Mouse (Mus musculus): ENCODE results near the gene Rpgrip1l. TPM values are rescaled to one million over a fixed set of nuclear protein-coding genes. Genes with fewer than 3 reads are reported as not detected.

Gene Rpgrip1l
- polyA plus RNA-seq, 1 experiment from 2014 or later, result 16.5 TPM

DNA sequence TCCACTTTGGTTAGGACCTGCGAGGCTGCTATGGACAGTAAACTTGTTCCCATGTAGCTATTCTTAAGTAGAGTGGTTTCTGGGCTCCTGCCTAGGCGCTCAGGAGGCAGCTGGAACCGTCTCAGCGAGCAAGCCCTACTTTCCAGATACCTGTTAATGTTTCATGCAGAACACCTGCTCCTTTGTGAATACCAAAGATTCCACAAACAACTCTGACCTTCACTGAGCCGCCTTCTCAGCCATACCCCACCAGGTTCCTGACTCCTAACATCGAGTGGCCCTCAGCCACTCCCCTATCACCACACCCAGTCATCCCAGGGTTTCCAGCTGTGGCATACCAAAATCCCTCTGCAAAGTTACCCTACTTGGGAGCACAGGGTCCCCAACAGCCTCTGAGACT, 142.9 kb downstream of the Rpgrip1l start:
- H3K27me3 ChIP-seq (ENCODE audit: control insufficient read depth, insufficient read depth, low read length), result no peaks in the 10 kb centered on the region
- no peak overlapping the region for H3K27ac ChIP-seq (replicated peaks; ENCODE audit: low read depth, low read length)
- no peak overlapping the region for H3K4me3 ChIP-seq (ENCODE audit: low read depth, low read length)
- no peaks in the 10 kb centered on the region for H3K9me3 ChIP-seq (replicated peaks; ENCODE audit: control insufficient read depth, low read length)
- no peak overlapping the region for H3K4me2 ChIP-seq (ENCODE audit: low read depth, low read length)
- no peaks in the 10 kb centered on the region for H3K36me3 ChIP-seq (replicated peaks; ENCODE audit: control insufficient read depth, insufficient read depth, low read depth, low read length)
- 80% methylated on average over 6 of the region's 6 CpGs for WGBS
- H3K9ac ChIP-seq (replicated peaks; ENCODE audit: low read length), result no peak overlapping the region
- DNase-seq (ENCODE audit: low spot score) (no peak), ATAC-seq (replicated peaks; ENCODE audit: insufficient number of reproducible peaks, low FRiP score, low TSS enrichment, low read depth) (no peak)
- no peaks in the 10 kb centered on the region for H3K4me1 ChIP-seq (ENCODE audit: control insufficient read depth, insufficient read depth, low read length)

Other genes with a start within 250 kb of the Rpgrip1l start
- 11.1 and 11.8 TPM in 2 replicates for gene Rbl2, start 243.2 kb downstream of the Rpgrip1l start, polyA plus RNA-seq (2014; fragmentation: Nextera tagmentation; extraction: Ambion mirVana)
- gene Aktip, start 113.3 kb downstream of the Rpgrip1l start, polyA plus RNA-seq (2014; fragmentation: Nextera tagmentation; extraction: Ambion mirVana), result 64.4 and 64.9 TPM in 2 replicates
- 94.8 and 99.8 TPM in 2 replicates for gene Fto, start 263 bp upstream of the Rpgrip1l start, polyA plus RNA-seq (2014; fragmentation: Nextera tagmentation; extraction: Ambion mirVana)

Measured in embryonic facial prominence, embryonic 11.5 days (tissue).